Mouse (Mus musculus): ENCODE results near the gene Olfr707.
"Not testable (repeated sequence)": the region's sequence is repeated elsewhere in the genome, so short reads cannot be mapped to it uniquely, and the experiment has no call there.

Olfr707 gene

DNA sequence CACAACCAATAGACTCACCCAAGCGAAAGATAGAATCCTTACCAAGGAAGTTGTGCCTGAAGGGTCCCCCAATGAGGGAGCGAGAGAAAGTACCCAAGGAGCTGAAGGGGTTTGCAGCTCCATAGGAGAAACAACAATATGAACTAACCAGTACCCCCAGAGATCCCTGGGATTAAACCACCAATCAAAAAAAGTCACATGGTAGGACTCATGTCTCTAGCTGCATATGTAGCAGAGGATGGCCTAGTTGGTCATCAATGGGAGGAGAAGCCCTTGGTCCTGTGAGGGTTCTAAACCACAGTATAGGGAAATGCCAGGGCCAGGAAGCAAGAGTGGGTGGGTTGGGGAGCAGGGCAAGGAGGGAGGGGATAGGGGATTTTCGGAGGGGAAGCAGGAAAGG, at the start of gene Olfr707:
TSS of gene Olfr707 (minus strand) at position 101 of the 400 bp plus-strand sequence.
- DNase-seq (ENCODE audit: low read depth, low spot score), result not testable (repeated sequence)

DNA sequence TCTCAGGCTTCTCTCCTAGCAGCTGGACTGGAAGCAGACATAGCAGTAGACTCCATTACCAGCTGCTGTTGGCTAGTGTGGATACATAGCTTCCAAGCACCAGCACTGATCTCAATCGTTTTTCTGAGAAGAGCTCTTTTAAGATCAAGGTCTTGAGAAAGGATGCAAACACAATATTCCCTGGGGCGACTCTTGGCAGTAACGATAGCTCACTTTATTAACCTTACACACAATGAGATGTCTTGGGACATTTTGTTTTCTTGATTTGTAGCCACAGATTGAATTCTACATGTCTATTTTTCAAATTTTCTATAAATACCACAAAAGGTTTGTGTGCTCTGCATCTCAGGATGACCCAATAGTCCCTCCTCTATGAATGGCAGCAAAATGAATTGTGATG, 47.2 kb upstream of the Olfr707 start, which contains the start of gene Olfr710:
TSS of gene Olfr710 (minus strand) at position 101 of the 400 bp plus-strand sequence.
- no peak for DNase-seq (ENCODE audit: low read depth, low spot score)

- no peak for DNase-seq (ENCODE audit: low read depth, low spot score)
Measured at GRCm38 (mm10) chr7:106932119-106932518, 31.1 kb upstream of the Olfr707 start, which contains the start of gene Olfr709-ps1. Gene Olfr709-ps1, minus strand, starts transcription at chr7:106932219.

GRCm38 (mm10) chr7:106920961-106921360, 19.9 kb upstream of the Olfr707 start:
- not testable (repeated sequence) for DNase-seq (ENCODE audit: low read depth, low spot score)

GRCm38 (mm10) chr7:106907676-106908075, 6.6 kb upstream of the Olfr707 start, which contains the start of gene Olfr1532-ps1:
Gene Olfr1532-ps1, plus strand, starts transcription at chr7:106908001.
- no peak for DNase-seq (ENCODE audit: low read depth, low spot score)

GRCm38 (mm10) chr7:106888062-106888461, 13.0 kb downstream of the Olfr707 start, which contains the start of gene Olfr706:
Gene Olfr706, minus strand, starts transcription at chr7:106888162.
- no peak for DNase-seq (ENCODE audit: low read depth, low spot score)

GRCm38 (mm10) chr7:106876791-106877190, 24.2 kb downstream of the Olfr707 start, which contains the start of gene Olfr705:
Gene Olfr705, minus strand, starts transcription at chr7:106876891.
- DNase-seq (ENCODE audit: low read depth, low spot score), result no peak

- DNase-seq (ENCODE audit: low read depth, low spot score), result no peak
Measured at GRCm38 (mm10) chr7:106862885-106863284, 38.2 kb downstream of the Olfr707 start, which contains the start of gene Olfr704. Gene Olfr704, plus strand, starts transcription at chr7:106863185.

- DNase-seq (ENCODE audit: low read depth, low spot score), result no peak
Measured at GRCm38 (mm10) chr7:106843060-106843459, 58.0 kb downstream of the Olfr707 start, which contains the start of gene Olfr703. Gene Olfr703, plus strand, starts transcription at chr7:106843360.
